Mouse (Mus musculus): ENCODE measurements around the gene Lrrc38. TPM values are rescaled to one million over a fixed set of nuclear protein-coding genes. Genes with fewer than 3 reads are reported as not detected.
A peak's percentile ranks its signal among the peaks of the same experiment; 100 is the strongest.

The Lrrc38 gene
- polyA plus RNA-seq, 1 experiment = 2.8 TPM

DNA sequence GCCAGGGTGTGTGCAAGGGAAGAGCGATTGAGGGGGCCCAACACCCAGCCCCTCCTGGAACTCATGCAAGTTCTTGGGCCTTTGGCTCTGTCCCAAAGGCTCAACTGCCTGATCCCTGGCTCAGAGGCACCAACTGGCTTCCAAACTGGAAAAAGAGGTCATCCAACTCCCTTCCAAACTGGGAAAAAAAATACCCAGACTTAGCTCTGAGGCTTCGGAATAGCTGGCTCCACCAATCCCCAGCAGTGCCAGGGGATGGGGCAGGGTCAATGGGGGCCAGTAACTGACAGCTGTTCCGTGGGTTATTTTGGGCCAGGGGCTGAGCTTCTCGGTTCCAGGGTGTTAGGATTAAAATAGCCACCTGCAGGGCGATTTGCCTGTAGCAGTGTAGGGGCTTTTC lies 879 bp upstream of the Lrrc38 start:
- peak in 1 of 2 experiments; percentile 18 for DNase-seq (ENCODE audit: extremely low spot score in 1 of 2, low spot score in 1 of 2)

DNA sequence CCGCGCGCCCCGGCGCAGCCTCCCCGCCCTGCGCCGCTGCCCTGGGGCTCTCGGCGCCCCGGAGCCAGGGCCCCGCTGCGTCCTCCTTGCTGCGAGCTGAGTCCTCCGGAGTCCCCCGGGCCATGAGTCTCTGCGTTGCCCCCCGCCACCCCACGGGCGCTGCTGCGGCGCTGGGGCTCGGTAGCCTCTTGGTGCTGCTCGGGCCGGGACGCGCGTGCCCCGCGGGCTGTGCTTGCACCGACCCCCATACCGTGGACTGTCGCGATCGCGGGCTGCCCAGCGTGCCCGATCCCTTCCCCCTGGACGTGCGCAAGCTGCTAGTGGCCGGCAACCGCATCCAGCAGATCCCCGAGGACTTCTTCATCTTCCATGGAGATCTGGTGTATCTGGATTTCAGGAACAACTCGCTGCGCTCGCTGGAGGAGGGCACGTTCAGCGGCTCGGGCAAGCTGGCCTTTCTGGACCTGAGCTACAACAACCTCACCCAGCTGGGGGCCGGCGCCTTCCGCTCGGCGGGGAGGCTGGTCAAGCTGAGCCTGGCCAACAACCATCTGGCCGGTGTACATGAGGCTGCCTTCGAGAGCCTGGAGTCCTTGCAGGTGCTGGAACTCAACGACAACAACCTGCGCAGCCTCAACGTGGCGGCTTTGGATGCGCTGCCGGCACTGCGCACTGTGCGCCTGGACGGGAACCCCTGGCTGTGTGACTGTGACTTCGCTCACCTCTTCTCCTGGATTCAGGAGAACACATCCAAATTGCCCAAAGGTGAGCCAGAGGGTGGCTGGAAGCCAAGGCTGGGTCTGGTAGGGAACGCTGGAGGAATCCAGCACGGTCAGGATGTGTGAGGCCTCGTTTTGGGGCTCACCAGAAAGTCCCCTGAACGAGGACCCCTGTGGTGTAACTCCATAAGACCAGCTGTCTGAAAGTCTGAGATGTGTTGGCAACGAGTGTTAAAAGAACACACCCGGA lies 774 bp downstream of the Lrrc38 start:
- no peak for DNase-seq (ENCODE audit: extremely low spot score in 1 of 2, low spot score in 1 of 2)

DNA sequence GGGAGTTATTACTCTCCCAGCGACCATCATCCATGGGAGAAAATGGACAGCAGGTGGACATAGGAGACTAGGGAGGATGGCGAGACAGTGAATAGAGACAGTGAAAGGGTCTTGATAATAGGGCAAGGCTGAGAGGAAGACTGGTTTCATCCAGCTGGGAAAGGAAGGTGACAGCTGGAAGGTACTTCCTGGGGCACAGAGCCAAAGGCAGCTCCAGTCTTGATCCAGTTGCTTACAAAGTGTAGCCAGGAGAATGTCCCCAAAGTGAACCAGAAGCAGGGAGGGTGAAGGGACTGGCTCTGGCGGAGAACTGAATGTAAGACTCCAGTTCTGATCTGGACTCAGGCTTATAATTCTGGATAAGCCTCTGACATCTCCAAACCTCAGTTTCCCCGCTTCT lies 2.7 kb downstream of the Lrrc38 start:
- DNase-seq (ENCODE audit: extremely low spot score in 1 of 2, low spot score in 1 of 2) = no peak

DNA sequence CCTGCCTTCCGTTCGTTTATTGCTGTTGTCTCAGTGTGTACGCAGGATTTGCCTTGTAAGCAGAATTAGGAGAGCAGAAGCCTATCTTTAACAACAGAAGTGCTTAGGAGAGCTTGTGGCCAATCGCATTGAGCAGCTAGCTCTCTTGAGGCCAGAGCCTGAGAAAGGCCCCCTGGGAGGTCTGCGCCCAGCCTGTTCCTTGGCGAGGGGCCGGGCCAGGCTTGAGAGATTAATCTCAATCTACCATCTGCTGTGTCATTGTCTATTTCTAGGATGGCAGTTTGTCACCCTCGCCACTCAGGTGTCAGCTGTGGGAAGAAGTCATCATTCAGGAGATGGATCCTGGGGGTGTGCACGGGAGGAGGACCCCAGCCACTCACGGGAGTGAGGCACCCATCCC lies 12.0 kb downstream of the Lrrc38 start:
- no peak for DNase-seq (ENCODE audit: extremely low spot score in 1 of 2, low spot score in 1 of 2)

DNA sequence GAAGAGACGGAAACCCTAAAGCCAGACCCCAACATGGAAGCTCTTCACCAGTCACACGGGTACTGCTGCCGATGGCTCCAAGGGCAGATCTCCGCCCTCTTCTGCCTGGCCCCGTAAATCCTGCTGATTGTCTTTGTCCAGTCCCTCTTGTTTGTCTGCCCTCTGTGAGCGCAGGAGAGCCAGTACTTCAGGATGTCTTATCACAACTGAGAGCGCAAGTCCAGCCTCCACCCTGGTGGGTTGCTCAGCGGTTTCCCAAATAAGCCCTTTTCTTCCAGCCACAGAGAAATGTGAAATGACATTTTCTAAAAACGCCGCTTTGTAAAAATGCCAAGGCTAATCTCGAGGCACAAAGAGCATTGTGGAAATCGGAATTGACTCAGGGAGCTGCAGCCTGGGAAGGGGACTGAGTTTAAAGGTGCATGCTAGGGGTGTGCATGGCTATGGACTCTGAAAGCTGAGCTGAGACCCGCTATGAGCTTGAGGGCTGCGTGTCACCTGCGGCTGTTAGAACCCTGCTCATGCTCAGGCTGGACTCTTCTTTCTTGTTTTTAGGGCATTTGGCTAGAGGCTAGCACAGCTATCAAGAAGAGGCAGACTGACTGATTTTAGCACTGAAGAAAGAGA lies 17.0 kb downstream of the Lrrc38 start:
- DNase-seq (ENCODE audit: extremely low spot score in 1 of 2, low spot score in 1 of 2) = no peak

DNA sequence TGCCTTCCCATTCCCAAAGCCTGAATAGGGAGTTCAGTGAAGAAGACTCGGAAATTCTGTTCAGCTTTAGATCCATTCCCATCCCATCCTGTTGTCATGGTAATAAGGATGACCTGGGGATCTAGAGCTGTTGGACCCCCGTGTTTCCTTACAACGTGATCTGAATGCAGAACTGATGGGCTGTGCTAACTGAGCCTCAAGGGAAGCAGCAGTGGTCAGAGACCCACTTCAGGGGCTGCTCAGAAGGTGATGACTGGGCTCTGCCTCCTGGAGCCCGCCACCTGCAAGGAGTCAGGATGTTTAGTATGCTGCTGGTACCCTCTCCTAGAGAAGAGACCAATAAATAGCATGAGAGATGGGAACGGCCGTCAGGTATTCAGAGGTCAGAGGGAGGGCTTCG lies 29.9 kb downstream of the Lrrc38 start:
- no peak for DNase-seq (ENCODE audit: extremely low spot score in 1 of 2, low spot score in 1 of 2)

DNA sequence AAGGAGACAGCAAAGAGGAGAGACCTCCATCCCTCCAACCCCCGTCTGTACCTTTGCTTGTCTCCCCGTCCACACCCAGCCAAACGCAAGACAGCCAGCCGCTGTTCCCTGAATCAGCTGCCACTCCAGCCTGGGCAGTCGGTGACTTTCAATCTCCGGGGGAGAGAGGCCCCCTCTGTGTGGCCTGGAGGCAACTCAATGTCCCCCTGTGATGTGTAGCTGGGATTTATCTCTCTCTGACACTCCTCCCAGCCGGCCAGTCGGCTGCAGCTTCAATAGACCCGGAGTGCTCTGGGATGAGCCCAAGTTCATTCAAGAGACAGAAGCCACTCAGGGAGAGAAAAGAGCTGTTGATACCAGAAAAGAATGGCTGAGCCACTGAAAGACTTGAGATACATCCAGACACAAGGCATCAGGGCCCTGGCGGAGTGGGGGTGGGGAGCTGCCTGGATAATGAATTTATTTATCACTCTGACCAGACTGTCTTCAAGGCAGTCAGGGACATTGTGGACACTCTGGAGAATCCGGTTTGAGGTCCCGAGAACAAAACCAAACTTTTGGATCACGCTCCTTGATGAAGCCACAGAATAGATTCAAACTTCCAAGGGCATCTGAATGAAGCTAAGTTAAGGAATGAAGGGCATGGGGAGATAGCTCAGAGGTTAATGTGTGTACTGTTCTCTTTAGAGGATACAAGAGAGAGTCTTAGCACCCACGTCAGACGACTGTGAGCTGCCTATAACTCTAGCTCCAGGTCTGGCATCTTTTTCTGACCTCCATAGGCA lies 30.6 kb downstream of the Lrrc38 start:
- no peak for DNase-seq (ENCODE audit: extremely low spot score in 1 of 2, low spot score in 1 of 2)

DNA sequence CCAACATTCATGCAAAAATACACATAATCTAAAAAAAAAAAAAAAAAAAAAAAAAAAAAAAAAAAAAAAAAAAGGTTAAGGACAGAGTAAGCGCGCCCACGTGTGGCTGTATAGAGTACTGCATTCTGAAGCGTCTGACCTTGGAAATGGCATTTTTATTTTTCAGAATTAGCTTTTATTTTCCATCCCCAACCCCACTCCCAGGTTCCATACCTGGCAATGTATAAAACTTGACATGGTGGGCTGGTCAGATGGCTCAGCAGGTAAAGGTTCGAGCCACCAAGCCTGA lies 31.1 kb downstream of the Lrrc38 start:
- DNase-seq (ENCODE audit: extremely low spot score in 1 of 2, low spot score in 1 of 2) = peak in 1 of 2 experiments; percentile 41

DNA sequence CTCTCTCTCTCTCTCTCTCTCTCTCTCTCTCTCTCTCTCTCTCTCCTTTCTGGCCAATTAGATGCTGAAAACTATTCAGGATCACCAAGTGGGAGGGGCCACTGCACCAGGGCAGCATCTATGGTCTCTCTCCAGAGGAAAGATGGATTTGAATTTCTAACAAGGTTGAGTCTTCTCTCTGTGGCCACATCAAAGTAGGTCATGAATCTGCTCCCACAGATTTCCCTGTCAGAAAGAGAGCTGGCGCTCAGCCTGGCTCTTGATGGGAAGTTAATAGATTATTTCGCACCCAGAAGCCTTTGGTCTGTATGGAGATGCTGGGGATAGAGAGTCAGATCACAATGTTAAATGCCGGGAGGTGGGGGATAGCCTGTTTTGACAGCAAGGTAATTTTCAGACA lies 32.6 kb downstream of the Lrrc38 start:
- DNase-seq (ENCODE audit: extremely low spot score in 1 of 2, low spot score in 1 of 2) = no peak

DNA sequence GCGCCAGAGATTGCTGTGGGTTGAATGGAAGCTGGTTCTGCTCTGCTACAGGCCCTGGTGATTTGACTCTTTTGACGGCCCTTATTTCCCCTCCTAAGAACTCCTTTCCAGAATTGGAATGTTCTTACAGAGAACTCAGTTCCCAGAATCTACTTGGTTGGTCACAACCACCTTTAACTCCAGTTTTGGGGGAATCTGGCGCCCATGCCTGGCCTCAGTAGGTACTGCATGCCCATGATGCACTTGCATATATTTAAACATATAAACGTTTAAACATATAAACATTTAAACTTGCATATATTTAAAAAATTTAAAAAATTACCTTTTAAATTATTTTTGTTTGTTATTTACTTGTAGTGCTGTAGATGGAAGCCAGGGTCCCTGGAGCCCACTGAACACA lies 34.1 kb downstream of the Lrrc38 start:
- DNase-seq (ENCODE audit: extremely low spot score in 1 of 2, low spot score in 1 of 2) = no peak

DNA sequence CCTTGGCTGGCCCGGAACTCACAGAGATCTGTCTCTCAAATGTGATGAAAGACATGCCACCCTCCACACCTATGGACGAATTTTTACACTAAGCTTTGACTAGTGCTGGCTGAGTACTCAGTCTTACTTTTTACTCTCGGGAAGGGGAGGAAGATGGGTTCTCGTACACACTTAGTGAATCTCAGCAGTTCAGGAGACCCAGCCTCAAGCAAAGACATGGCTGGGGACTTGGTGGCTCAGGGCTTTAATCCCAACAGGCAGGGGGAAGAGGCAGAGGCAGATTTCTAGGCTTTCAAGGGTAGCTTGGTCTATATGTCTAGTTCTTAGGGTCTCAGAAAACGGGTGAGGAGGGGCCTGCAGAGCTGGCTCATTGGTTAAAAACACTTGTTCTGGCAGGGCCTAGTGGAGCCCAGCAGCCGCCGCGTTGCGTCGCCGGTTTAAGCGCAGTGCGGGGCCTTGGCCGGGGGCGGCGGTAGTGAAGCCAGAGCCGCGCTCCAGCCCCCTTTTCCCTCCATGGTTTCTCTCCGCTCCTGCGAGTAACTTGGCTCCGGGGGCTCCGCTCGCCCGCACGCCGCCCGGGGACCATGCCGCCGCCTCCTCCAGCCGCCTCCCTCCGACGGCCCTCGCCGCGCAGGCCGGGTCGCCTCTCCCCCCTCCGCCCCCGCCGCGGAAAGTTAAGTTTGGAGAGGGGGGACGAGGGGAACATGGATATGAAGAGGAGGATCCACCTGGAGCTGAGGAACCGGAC lies 39.6 kb downstream of the Lrrc38 start:
- DNase-seq (ENCODE audit: extremely low spot score in 1 of 2, low spot score in 1 of 2) = peak in 1 of 2 experiments; percentile 25

DNA sequence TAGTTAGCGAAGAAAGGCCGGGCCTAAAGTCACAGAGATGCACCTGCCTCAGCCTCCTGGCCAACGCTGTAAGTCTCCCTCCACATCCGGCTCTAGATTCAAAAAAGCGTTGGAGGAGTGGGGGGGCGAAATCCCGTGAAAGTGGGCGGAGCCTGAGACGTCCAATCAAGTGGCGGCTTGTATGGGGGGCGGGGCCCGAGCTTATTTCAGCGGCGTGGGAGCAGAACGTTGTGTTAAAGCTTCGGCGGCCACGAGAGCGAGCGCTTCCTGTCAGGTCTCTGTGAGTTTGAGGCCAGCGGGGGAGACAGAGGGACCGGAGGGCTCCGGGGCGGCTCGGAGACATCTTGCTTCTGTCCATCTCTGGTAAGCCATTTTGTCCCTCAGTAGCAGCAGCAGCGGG lies 44.6 kb downstream of the Lrrc38 start, which contains the start of gene Pramel1:
TSS of gene Pramel1 (plus strand) at position 248 of the 400 bp plus-strand sequence.
- no peak for DNase-seq (ENCODE audit: extremely low spot score in 1 of 2, low spot score in 1 of 2)

DNA sequence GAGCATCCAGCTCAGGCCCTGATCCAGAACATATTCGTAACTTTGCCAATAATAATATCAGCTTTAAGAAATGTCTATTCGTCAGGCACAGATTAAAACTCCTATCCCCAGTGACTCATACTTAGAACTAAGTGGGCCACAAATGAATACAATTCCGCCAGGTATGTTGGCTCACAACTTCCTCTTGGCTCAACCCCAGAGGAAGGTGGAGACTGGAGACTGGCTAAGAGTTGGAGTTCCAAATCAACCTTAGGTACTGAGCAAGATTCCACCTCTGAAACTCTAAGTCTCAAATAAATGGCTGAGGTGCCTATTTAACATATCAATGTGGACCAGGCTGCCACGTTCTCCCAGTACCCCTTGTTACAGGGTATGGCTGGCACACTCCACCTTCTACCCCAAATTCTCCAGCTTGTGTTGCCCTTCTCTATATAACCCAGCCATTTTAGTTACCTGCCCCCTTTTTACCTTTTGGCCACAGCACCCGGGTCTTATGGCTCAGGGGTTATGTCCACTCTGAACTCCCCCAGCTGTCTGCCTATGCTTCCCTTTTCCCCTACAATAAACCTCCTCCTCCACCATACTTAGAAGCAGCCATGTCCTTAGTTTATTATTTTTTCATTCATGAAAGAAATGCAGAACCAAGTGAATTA lies 62.1 kb downstream of the Lrrc38 start:
- DNase-seq (ENCODE audit: extremely low spot score in 1 of 2, low spot score in 1 of 2) = no peak

DNA sequence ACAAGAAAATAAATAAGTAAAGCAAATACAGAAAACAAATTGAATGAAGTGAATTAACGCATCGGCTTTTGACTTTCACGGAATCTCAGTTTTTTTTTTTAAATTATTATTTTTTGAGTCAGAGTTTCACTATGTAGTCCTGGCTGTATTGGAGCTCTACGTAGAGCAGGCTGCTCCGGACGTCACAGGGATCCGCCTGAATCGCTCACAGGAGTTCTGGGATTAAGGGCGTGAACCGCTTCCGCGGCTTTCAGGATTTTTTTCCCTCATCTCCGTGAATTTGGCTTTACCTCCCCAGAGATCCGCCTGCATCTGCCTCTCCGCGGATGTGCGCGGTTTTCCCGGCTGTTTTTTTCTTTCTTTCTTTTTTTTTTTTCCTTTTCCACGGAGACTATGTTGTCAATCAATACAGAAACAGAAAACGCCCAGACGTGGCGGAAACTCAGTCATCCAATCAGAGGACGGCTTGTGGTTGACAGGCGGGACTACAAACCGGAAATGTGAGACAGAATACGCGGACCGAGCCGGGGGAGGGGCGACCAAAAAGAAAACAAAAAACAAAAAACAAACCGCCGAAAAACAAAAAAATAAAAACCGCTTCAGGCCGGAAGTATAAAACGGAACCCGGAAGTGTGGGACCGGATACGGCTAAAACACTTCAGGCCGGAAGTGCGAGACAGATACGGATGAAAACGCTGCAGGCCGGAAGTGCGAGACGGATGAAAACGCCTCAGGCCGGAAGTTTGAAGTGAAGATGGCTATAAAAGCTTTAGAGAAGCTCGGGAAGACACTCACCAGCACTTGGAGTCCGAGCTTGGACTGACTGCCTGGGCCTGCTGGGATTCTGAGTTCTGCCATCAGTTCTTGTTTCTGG lies 62.9 kb downstream of the Lrrc38 start, which contains the start of gene Pramef8:
TSS of gene Pramef8 (plus strand) at position 208 of the 874 bp plus-strand sequence.
- peak; percentile 84 to 92 for DNase-seq (ENCODE audit: extremely low spot score in 1 of 2, low spot score in 1 of 2)

DNA sequence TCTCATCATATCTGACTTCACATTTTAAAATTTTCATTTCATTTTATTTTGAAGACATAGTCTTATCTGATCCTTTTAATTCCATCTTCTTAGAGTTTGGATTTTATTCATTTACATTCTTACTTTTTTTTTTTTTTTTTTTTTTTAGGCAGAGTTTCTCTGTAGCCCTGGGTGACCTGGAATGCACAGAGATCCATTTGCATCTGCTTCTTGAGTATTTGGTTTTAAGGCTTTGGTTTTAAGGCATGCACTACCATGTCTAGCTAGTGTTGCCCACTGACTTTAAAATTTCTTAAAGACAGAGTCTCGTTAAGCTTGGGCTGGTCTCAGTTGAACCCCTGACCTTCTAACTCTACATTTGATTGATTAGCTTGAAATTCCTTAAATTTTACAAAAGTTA lies 64.1 kb downstream of the Lrrc38 start:
- no peak for DNase-seq (ENCODE audit: extremely low spot score in 1 of 2, low spot score in 1 of 2)

DNA sequence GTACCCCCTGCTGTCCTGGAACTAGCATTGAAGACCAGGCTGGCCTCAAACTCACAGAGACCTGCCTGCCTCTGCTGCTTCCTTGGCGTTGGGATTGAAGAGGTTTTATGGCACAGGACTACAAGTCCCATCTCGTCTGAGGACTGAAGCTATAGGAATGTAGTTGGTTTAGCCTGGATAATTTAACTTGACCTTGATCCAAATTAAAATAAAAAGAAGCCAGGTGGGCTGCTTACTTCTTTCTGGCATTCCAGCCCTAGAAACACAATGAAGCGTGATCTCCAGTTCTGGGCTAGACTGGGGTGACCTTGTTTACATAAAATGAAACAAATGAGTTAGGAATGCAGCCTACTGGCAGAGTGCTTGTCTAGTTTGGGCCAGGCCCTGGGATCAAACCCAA lies 64.6 kb downstream of the Lrrc38 start:
- DNase-seq (ENCODE audit: extremely low spot score in 1 of 2, low spot score in 1 of 2) = no peak
